Mouse (Mus musculus): ENCODE measurements around the gene Lingo4.

DNA sequence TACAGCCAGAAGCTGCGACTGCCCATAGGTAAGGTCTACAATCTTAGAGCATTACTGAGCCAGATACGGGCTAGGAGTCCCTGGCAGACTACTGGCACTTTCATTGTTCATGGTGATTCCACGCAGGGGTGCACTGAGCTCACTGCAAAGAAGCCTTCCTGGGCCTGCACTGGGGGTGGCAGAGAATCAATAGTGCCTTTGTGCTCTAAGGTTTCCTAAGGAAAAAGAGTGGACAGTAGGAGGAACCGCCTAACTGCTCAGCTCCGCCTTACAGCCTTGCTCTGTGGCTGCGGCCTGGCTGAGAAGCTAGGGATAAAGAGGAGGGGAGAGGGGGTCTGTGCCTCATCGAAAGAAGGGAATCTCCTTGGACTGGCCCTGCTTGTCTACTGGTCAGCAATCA, 36.2 kb upstream of the Lingo4 start, which contains the start of gene C2cd4d:
- TF ChIP-seq CTCF (IDR thresholded peaks at IDR 0.05; ENCODE audit: low read depth) (no peak), EP300 (IDR thresholded peaks at IDR 0.05; ENCODE audit: low read depth) (no peak)
